Mouse (Mus musculus) forebrain, embryonic 10.5 days (tissue): Measurements from ENCODE around the gene Utrn. TPM values are rescaled to one million over a fixed set of nuclear protein-coding genes. Genes with fewer than 3 reads are reported as not detected.
A peak's percentile ranks its signal among the peaks of the same experiment; 100 is the strongest.

Experiments
- DNase-seq: peaks from one replicate; pipeline ENCODE4 v3.0.0-alpha.2; 2017; ENCODE audit warnings: low spot score; ENCODE audit errors: extremely low spot score
- H3K27ac ChIP-seq: fragments of 300-500 bp; sonication (generic); 2 replicates; pipeline ENCODE4 v1.5.1; 2016; ENCODE audit warnings: mild to moderate bottlenecking
- H3K27me3 ChIP-seq: fragments of 300-500 bp; sonication (generic); 2 replicates; pipeline ENCODE4 v1.6.1; 2016; ENCODE audit warnings: mild to moderate bottlenecking; ENCODE audit not compliant: poor library complexity, severe bottlenecking
- H3K36me3 ChIP-seq: fragments of 300-500 bp; sonication (generic); replicated peaks from 2 replicates; pipeline ENCODE4 v1.6.1; 2016; ENCODE audit warnings: mild to moderate bottlenecking, moderate library complexity
- H3K4me1 ChIP-seq: fragments of 300-500 bp; sonication (generic); 2 replicates; pipeline ENCODE4 v1.6.1; 2016
- H3K4me3 ChIP-seq: fragments of 300-500 bp; sonication (generic); 2 replicates; pipeline ENCODE4 v1.5.1; 2016; ENCODE audit warnings: mild to moderate bottlenecking, moderate library complexity
- H3K9me3 ChIP-seq: fragments of 300-500 bp; sonication (generic); 2 replicates; pipeline ENCODE4 v1.6.1; 2016; ENCODE audit warnings: mild to moderate bottlenecking, moderate library complexity
- WGBS: fragments of 180-500 bp; shearing (Covaris S2); methylation state at CpG from one replicate; pipeline ENCODE4 v1.1.7; 2016; 5-methylcytosine and 5-hydroxymethylcytosine counted together
- polyA plus RNA-seq: library from polyadenylated mRNA; unstranded; fragments of >200 nt; fragmentation: Nextera tagmentation; extraction: Ambion mirVana; gene quantifications from 2 replicates; pipeline ENCODE4 v1.2.1, GENCODE M21; 2016

Gene Utrn
- polyA plus RNA-seq, 1 experiment from 2014 or later, result 44.3 TPM

DNA sequence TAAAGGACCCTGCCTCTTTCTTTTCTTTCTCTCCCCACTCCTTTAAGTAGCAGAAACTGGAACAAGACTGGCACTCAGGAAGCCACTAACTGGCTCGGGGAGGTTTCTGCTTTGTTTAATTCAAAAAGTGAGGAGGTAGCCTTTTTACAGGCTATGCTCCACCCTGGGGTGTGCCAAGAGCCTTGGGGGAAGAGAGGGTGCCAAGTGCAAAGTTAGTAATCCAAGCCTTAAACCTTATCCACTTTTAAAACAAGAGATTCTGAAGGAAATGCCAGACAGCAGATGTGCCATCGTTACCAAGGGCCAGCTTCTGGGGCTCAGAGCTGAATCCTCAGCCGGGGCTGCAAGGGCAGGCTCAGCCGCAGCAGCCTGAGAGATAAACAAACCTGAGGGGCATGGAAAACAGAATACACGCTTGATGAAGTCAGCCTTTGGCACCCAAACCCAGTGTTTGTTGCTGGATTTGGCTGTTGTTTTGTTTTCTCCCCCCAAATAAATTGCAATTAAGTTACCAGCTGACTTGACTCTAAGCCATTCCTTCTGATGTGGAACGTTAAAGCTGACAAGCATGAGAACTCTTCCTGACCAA is 322.0 kb downstream of the Utrn start:
- Histone ChIP-seq H3K4me1 (peaks cover 53% of the 10 kb centered on the region), H3K9me3 (no peaks in the 10 kb centered on the region), H3K27me3 (peaks cover 29% of the 10 kb centered on the region), H3K4me3 (peak overlapping the region; percentile 51), H3K36me3 (no peaks in the 10 kb centered on the region), H3K27ac (peak overlapping the region; percentile 1; the same call in 1 of the 2 replicates)
- DNase-seq, result no peak
- WGBS, result 46% methylated on average over 6 of the region's 6 CpGs

DNA sequence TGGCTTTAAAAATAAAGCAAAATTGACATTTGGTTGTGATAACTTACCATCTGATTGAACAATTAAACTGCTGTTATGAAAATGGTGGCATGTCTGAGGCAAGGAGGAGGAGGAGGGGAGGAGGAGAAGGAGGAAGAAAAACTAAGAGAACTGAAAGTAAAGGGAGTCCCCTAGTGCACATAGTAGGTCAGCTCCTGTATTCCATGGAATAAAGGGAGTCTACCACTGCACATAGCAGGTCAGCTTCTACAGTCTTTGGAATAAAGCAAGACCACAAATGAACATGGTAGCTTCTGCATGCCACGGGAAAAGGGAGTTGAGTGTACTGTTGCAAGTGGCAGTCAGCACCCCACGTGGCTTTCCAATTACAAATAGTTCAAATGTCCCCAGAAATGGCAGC is 323.7 kb downstream of the Utrn start:
- WGBS, result 95% methylated on average over 2 of the region's 2 CpGs

DNA sequence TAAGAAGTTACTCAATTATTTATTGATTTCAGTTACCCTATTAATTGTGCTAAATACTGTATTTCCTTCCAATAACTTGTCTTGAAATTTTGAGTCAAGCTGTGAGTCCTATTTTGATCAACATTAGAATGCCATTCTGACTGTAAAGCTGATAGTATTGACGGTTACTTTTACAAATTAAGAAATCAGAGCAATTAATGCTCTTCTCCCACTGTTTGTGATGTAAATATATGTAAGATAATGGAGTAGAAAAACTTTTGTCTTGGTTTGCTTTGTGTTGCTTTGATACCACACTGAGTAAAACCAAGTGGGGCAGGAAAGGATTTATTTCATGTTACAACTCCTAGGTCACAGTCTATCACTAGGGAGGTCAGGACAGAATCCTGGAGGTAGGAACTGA is 327.4 kb downstream of the Utrn start:
- Histone ChIP-seq H3K36me3 (no peaks in the 10 kb centered on the region), H3K4me1 (peaks cover 10% of the 10 kb centered on the region; the same call in 1 of the 2 replicates), H3K27ac (no peak overlapping the region), H3K9me3 (no peaks in the 10 kb centered on the region), H3K27me3 (peaks cover 5% of the 10 kb centered on the region; the same call in 1 of the 2 replicates), H3K4me3 (no peak overlapping the region)
- DNase-seq, result no peak
- WGBS, result 89% methylated on average over 1 of the region's 1 CpGs

More for the DNA sequence above, 323.7 kb downstream of the Utrn start:
- Histone ChIP-seq H3K27me3 (peaks cover 20% of the 10 kb centered on the region), H3K27ac (no peak overlapping the region), H3K4me3 (no peak overlapping the region), H3K36me3 (no peaks in the 10 kb centered on the region), H3K9me3 (no peaks in the 10 kb centered on the region), H3K4me1 (peaks cover 42% of the 10 kb centered on the region)
- DNase-seq, result no peak

DNA sequence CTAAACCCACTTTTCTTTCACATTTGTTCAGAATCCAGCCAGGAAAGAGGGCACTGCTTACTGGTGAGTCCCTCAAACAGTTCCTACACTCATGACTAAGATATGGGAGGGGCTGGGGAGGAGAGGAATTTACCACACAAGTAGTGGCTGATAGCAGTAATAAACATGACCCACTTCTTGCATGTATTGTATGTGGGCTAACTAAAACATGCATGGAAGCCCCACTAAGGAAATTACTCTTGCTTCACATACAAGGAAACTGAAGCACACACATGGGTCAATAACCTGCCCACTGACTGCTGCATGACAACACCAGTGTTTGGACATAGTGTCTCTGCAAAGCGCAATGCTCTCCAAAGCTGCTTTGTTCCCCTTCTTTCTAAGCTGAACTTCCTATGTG is 333.9 kb downstream of the Utrn start:
- no peaks in the 10 kb centered on the region for H3K9me3 ChIP-seq
- H3K27ac ChIP-seq, result no peak overlapping the region
- H3K4me1 ChIP-seq, result 0 out of 2 replicates have a peak, but pooled peaks cover under 1% of the 10 kb centered on the region
- WGBS, result 95% methylated on average over 1 of the region's 1 CpGs
- H3K27me3 ChIP-seq, result no peaks in the 10 kb centered on the region
- H3K4me3 ChIP-seq, result no peak overlapping the region
- no peaks in the 10 kb centered on the region for H3K36me3 ChIP-seq
- DNase-seq, result no peak

DNA sequence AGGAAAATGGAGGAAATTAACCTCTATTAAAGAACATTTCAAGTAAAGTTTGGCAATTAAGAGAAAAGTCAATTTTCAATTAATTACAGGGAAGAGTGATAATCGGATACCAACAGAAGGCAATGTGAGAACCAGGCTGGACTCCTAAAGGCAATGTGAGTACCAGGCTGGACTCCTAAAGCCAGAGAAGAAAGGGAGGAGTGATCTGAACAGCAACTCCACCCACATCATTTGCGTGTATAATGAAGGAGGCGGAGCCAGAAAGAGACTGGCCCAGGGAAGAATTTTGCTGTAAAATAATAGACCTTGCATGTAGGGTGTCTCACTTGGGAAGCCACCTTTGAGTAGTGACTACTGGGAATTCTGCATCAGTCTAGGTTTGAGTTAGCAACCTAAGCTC is 334.4 kb downstream of the Utrn start:
- no peaks in the 10 kb centered on the region for H3K27me3 ChIP-seq
- no peaks in the 10 kb centered on the region for H3K36me3 ChIP-seq
- DNase-seq, result no peak
- WGBS, result 70% methylated on average over 3 of the region's 3 CpGs
- no peak overlapping the region for H3K4me3 ChIP-seq
- no peaks in the 10 kb centered on the region for H3K9me3 ChIP-seq
- H3K27ac ChIP-seq, result no peak overlapping the region
- H3K4me1 ChIP-seq, result no peaks in the 10 kb centered on the region

DNA sequence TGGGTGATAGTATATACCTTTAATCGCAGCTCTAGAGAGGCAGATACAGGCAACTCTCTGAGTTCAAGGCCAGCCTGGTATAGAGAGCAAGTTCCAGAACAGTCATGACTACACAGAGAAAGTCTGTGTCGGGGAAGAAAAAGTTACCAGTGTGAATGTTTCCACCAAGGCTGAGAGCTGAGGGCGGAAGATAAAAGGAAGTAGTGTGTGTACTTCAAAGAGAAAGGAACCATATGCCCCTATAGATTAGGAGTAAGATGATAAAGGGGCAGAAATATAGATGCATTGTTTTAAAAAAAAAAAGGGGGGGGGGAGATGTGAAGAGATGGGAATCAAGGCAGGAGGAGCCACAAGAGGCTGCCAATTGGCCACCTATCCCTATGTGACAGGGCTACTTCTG is 334.9 kb downstream of the Utrn start:
- H3K9me3 ChIP-seq, result no peaks in the 10 kb centered on the region
- no peak for DNase-seq
- no peaks in the 10 kb centered on the region for H3K4me1 ChIP-seq
- no peaks in the 10 kb centered on the region for H3K36me3 ChIP-seq
- H3K27ac ChIP-seq, result no peak overlapping the region
- no peak overlapping the region for H3K4me3 ChIP-seq
- WGBS, result 90% methylated on average over 3 of the region's 3 CpGs
- no peaks in the 10 kb centered on the region for H3K27me3 ChIP-seq

DNA sequence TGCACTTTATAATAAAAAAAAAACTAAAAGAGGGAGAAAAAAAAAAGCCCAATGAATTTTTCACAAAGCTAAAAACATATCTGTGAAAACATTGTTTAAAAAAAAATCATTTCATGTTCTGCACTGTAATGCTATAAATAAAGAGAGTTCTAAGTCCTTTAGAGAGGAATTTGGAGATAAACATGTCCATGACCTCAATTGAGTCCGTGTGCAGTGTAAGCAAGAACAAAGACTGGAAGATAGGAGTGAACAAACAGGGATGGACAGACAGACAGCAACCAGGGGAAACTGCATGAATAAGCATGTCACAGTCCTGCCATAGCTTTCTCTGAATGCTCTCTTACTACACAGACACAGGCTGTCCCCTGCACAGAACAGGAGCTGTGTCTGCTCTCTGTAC is 347.1 kb downstream of the Utrn start:
- no peaks in the 10 kb centered on the region for H3K27me3 ChIP-seq
- 72% methylated on average over 1 of the region's 1 CpGs for WGBS
- no peaks in the 10 kb centered on the region for H3K4me1 ChIP-seq
- DNase-seq, result no peak
- H3K9me3 ChIP-seq, result no peaks in the 10 kb centered on the region
- peaks cover 9% of the 10 kb centered on the region; the same call in 1 of the 2 replicates for H3K36me3 ChIP-seq
- no peak overlapping the region for H3K4me3 ChIP-seq
- H3K27ac ChIP-seq, result no peak overlapping the region

DNA sequence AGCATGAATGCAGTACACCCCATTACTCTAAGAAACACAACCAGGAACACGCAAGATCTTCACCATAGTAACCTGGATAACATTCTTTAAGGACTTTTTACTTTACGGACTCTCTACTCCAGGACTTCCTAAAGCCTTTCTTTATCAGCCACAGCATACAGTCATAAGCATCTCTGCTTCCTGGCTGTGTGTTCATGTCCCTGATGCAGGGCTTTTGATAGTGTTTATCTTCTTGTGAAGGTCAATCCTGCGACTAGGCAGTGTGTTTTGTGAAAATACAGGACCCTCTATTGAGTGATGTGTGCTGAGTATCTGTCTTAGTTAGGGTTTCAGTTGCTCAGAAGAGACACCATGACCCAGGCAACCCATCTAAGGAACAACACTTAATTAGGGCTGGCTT is 351.0 kb downstream of the Utrn start:
- Histone ChIP-seq H3K9me3 (no peaks in the 10 kb centered on the region), H3K27ac (no peak overlapping the region), H3K36me3 (peaks cover 6% of the 10 kb centered on the region; the same call in 1 of the 2 replicates), H3K4me1 (no peaks in the 10 kb centered on the region), H3K4me3 (no peak overlapping the region), H3K27me3 (no peaks in the 10 kb centered on the region)
- 87% methylated on average over 3 of the region's 3 CpGs for WGBS
- no peak for DNase-seq

DNA sequence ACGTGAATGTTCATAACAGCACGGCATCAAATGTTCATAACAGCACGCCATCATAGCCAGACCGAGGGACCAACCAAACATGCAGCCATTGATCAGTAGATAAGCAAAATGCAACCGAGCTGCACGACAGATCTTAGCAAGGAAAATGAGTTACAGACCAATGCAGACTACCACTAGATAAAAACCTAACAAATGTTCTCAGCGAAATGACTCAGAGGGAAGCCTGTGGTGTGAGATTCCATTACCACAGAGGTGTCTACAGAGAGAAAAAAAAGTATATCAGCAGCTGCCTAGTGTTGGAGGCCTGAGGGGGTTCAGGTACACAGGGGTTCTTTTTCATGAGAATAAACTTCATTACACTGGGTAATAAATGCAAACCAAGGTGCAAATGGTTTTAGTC is 363.6 kb downstream of the Utrn start:
- Histone ChIP-seq H3K36me3 (peaks cover 3% of the 10 kb centered on the region; the same call in 1 of the 2 replicates), H3K9me3 (no peaks in the 10 kb centered on the region)
- 95% methylated on average over 7 of the region's 7 CpGs for WGBS

DNA sequence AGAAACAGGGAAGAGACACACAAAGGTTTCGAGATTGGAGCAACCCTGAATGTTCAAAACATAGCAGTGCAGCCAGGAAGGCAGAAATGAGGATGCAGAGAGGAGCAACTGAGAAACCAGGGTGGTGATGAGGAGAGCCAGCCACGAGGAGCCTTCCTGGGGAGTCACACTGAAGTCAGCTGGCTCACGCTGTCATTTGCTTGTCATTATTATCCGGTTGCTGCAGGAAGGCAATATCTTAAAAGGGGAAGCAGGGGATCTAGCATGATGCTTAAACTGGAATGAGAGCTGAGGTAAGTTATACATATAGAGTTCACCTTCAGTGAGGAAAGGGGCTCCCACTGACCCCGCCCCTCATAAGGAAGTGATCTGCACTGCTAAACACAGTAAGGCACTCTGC is 368.7 kb downstream of the Utrn start:
- no peak for DNase-seq
- Histone ChIP-seq H3K36me3 (peaks cover 14% of the 10 kb centered on the region; the same call in 1 of the 2 replicates), H3K4me1 (peaks cover 10% of the 10 kb centered on the region), H3K4me3 (no peak overlapping the region), H3K27ac (no peak overlapping the region), H3K27me3 (no peaks in the 10 kb centered on the region), H3K9me3 (no peaks in the 10 kb centered on the region)
- 91% methylated on average over 5 of the region's 5 CpGs for WGBS

More for the DNA sequence above, 363.6 kb downstream of the Utrn start:
- Histone ChIP-seq H3K4me3 (no peak overlapping the region), H3K27ac (no peak overlapping the region), H3K27me3 (no peaks in the 10 kb centered on the region), H3K4me1 (0 out of 2 replicates have a peak, but pooled peaks cover 6% of the 10 kb centered on the region)
- DNase-seq, result no peak

DNA sequence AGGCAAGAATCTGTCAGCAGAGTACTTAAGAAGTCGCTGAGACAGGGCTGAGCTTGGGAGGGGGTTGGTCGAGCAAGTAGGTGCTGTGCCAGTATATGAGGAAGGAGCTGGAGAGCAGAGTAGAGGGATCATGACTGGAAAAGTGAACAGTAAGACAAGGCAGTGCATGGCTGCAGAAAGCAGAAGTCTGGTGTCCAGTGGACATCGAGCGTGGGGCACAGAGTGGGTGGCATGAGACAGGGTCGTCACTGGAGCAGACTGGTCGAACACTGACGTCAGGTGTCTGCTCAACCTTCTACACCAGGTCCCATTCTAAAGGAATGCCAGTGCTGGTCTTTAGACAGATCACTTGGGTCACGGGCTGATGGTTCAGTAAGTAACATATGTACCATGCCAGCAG is 371.6 kb downstream of the Utrn start:
- peaks cover 14% of the 10 kb centered on the region; the same call in 1 of the 2 replicates for H3K36me3 ChIP-seq
- H3K4me3 ChIP-seq, result no peak overlapping the region
- H3K27ac ChIP-seq, result no peak overlapping the region
- WGBS, result 90% methylated on average over 8 of the region's 8 CpGs
- H3K9me3 ChIP-seq, result no peaks in the 10 kb centered on the region
- peaks cover 10% of the 10 kb centered on the region for H3K4me1 ChIP-seq
- no peaks in the 10 kb centered on the region for H3K27me3 ChIP-seq
- DNase-seq, result no peak

DNA sequence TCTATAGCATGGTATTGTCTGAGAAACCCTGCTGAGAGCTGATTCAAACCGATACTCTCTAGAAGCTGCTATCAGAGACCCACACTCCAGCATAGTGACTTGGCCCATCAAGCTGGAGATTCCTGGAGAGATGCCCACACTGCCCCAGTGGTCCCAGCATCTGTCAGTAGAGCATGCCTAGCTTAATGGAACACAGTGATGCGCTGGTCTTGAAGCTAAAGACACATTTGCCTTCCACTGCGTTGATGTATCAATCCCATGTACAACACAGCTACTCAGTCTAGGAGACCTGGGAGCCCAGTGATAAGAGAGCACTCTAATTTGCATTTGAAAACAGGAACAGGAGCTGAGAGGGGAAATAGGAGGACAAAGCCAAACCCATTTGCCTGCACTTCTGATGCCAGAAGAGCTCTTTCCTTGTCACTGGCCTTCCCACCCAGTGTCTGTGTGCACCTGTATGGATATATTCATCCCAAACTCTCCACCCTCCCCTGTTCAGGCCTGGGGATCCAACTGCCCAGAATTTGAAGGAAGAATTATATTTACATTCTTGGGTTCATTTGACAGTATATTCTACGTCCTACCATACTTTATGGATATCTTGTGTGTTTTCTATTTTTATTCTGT is 379.5 kb downstream of the Utrn start:
- Histone ChIP-seq H3K27me3 (no peaks in the 10 kb centered on the region), H3K27ac (no peak overlapping the region), H3K9me3 (no peaks in the 10 kb centered on the region), H3K36me3 (no peaks in the 10 kb centered on the region), H3K4me3 (no peak overlapping the region), H3K4me1 (peaks cover 19% of the 10 kb centered on the region)
- WGBS, result 47% methylated on average over 4 of the region's 4 CpGs
- DNase-seq, result no peak

DNA sequence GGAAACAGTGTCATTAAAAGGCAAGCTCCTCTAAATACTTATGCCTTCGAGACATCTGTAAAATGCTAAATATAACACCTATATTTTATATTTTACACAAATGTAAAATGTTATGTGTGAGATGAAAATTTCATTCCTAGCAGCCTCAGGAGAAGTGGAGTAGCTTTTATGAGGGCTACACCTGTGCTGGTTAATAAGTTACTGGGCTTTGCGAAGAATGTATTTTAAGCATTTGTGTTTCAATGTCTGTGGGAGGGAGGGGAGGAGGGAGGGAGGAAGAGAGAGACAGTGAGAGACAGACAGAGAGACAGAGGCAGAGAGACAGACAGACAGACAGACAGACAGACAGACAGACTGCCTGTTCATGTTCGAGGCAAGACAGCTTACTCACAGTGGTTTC is 380.6 kb downstream of the Utrn start:
- Histone ChIP-seq H3K4me1 (peaks cover 19% of the 10 kb centered on the region), H3K4me3 (no peak overlapping the region), H3K27ac (0 out of 2 replicates have a peak overlapping the region, but pooled peaks have one; percentile 2), H3K9me3 (no peaks in the 10 kb centered on the region), H3K27me3 (no peaks in the 10 kb centered on the region), H3K36me3 (no peaks in the 10 kb centered on the region)
- DNase-seq, result no peak
- 84% methylated on average over 3 of the region's 3 CpGs for WGBS
